Mouse (Mus musculus) embryonic facial prominence, embryonic 10.5 days (tissue): Measurements from ENCODE around the gene Galnt6. TPM values are rescaled to one million over a fixed set of nuclear protein-coding genes. Genes with fewer than 3 reads are reported as not detected.

Experiments used
- DNase-seq: peaks from one replicate; pipeline ENCODE4 v3.0.0-alpha.2; 2017; ENCODE audit warnings: low spot score
- H3K27ac ChIP-seq: fragments of 300-500 bp; sonication (generic); replicated peaks from 2 replicates; pipeline ENCODE4 v1.5.1; 2016; ENCODE audit warnings: mild to moderate bottlenecking
- H3K27me3 ChIP-seq: fragments of 300-500 bp; sonication (generic); replicated peaks from 2 replicates; pipeline ENCODE4 v1.6.1; 2016; ENCODE audit warnings: low read depth, mild to moderate bottlenecking; ENCODE audit not compliant: poor library complexity, severe bottlenecking
- H3K36me3 ChIP-seq: fragments of 300-500 bp; sonication (generic); replicated peaks from 2 replicates; pipeline ENCODE4 v1.6.1; 2016; ENCODE audit warnings: mild to moderate bottlenecking, moderate library complexity
- H3K4me1 ChIP-seq: fragments of 300-500 bp; sonication (generic); 2 replicates; pipeline ENCODE4 v1.6.1; 2016
- H3K4me3 ChIP-seq: fragments of 300-500 bp; sonication (generic); 2 replicates; pipeline ENCODE4 v1.5.1; 2016; ENCODE audit warnings: mild to moderate bottlenecking, moderate library complexity
- H3K9me3 ChIP-seq: fragments of 300-500 bp; sonication (generic); 2 replicates; pipeline ENCODE4 v1.6.1; 2016; ENCODE audit warnings: mild to moderate bottlenecking
- WGBS: fragments of 180-500 bp; shearing (Covaris S2); methylation state at CpG from one replicate; pipeline ENCODE4 v1.1.7; 2016; 5-methylcytosine and 5-hydroxymethylcytosine counted together
- polyA plus RNA-seq: library from polyadenylated mRNA; unstranded; fragments of >200 nt; fragmentation: Nextera tagmentation; extraction: Ambion mirVana; gene quantifications from 2 replicates; pipeline ENCODE4 v1.2.1, GENCODE M21; 2016

Gene Galnt6
- polyA plus RNA-seq, 1 experiment from 2014 or later, result 0.16 TPM

GRCm38 (mm10) chr15:100673585-100674391 is 55.4 kb downstream of the Galnt6 start:
- Histone ChIP-seq H3K9me3 (no peaks in the 10 kb centered on the region), H3K27ac (0 out of 2 replicates have a peak overlapping the region, but pooled peaks have one; percentile 19), H3K4me3 (no peak overlapping the region), H3K4me1 (peaks cover 7% of the 10 kb centered on the region; the same call in 1 of the 2 replicates), H3K27me3 (no peaks in the 10 kb centered on the region), H3K36me3 (no peaks in the 10 kb centered on the region)
- 40% methylated on average over 12 of the region's 12 CpGs for WGBS
- no peak for DNase-seq

GRCm38 (mm10) chr15:100670833-100671232 is 58.3 kb downstream of the Galnt6 start:
- no peak overlapping the region for H3K27ac ChIP-seq
- no peaks in the 10 kb centered on the region for H3K36me3 ChIP-seq
- peaks cover 12% of the 10 kb centered on the region; the same call in 1 of the 2 replicates for H3K27me3 ChIP-seq
- H3K4me1 ChIP-seq, result peaks cover 18% of the 10 kb centered on the region
- H3K9me3 ChIP-seq, result no peaks in the 10 kb centered on the region
- no peak for DNase-seq
- no peak overlapping the region for H3K4me3 ChIP-seq
- 70% methylated on average over 5 of the region's 5 CpGs for WGBS

- peaks cover 12% of the 10 kb centered on the region; the same call in 1 of the 2 replicates for H3K27me3 ChIP-seq
- no peaks in the 10 kb centered on the region for H3K36me3 ChIP-seq
- 80% methylated on average over 8 of the region's 8 CpGs for WGBS
- no peaks in the 10 kb centered on the region for H3K9me3 ChIP-seq
- no peak for DNase-seq
- H3K4me3 ChIP-seq, result no peak overlapping the region
- H3K4me1 ChIP-seq, result peaks cover 19% of the 10 kb centered on the region
- H3K27ac ChIP-seq, result no peak overlapping the region
These were observed 59.2 kb downstream of the Galnt6 start for GRCm38 (mm10) chr15:100670004-100670403.

- Histone ChIP-seq H3K4me3 (no peak within 1 kb of the TSS), H3K27me3 (peaks cover 12% of the 10 kb centered on the region; the same call in 1 of the 2 replicates), H3K27ac (no peak within 1 kb of the TSS), H3K4me1 (peaks cover 22% of the 10 kb centered on the region), H3K9me3 (no peaks in the 10 kb centered on the region), H3K36me3 (no peaks in the 10 kb centered on the region)
- 88% methylated on average over 20 of the region's 20 CpGs for WGBS
- DNase-seq, result no peak
These were observed 59.8 kb downstream of the Galnt6 start, which contains the start of gene Bin2 for GRCm38 (mm10) chr15:100669337-100669736. Gene Bin2, minus strand, starts transcription at chr15:100669553.

- 88% methylated on average over 5 of the region's 5 CpGs for WGBS
- Histone ChIP-seq H3K27ac (no peak overlapping the region), H3K4me1 (peaks cover 15% of the 10 kb centered on the region), H3K36me3 (no peaks in the 10 kb centered on the region), H3K4me3 (no peak overlapping the region), H3K27me3 (peaks cover 12% of the 10 kb centered on the region; the same call in 1 of the 2 replicates), H3K9me3 (no peaks in the 10 kb centered on the region)
- no peak for DNase-seq
These were observed 61.2 kb downstream of the Galnt6 start for GRCm38 (mm10) chr15:100667871-100668545.

GRCm38 (mm10) chr15:100667420-100667819 is 61.8 kb downstream of the Galnt6 start:
- Histone ChIP-seq H3K9me3 (no peaks in the 10 kb centered on the region), H3K36me3 (no peaks in the 10 kb centered on the region), H3K27me3 (peaks cover 12% of the 10 kb centered on the region; the same call in 1 of the 2 replicates), H3K27ac (no peak overlapping the region), H3K4me3 (no peak overlapping the region), H3K4me1 (peaks cover 15% of the 10 kb centered on the region)
- DNase-seq, result no peak
- 64% methylated on average over 6 of the region's 6 CpGs for WGBS

- 36% methylated on average over 12 of the region's 12 CpGs for WGBS
- peaks cover 15% of the 10 kb centered on the region for H3K4me1 ChIP-seq
- no peak for DNase-seq
- no peaks in the 10 kb centered on the region for H3K36me3 ChIP-seq
- H3K9me3 ChIP-seq, result no peaks in the 10 kb centered on the region
- peaks cover 12% of the 10 kb centered on the region; the same call in 1 of the 2 replicates for H3K27me3 ChIP-seq
- no peak overlapping the region for H3K27ac ChIP-seq
- no peak overlapping the region; the same call in 1 of the 2 replicates for H3K4me3 ChIP-seq
These were observed 62.3 kb downstream of the Galnt6 start for GRCm38 (mm10) chr15:100666851-100667250.

GRCm38 (mm10) chr15:100666219-100666696 is 62.9 kb downstream of the Galnt6 start:
- Histone ChIP-seq H3K27ac (no peak overlapping the region), H3K36me3 (no peaks in the 10 kb centered on the region), H3K4me3 (no peak overlapping the region), H3K9me3 (no peaks in the 10 kb centered on the region), H3K27me3 (peaks cover 12% of the 10 kb centered on the region; the same call in 1 of the 2 replicates), H3K4me1 (peaks cover 15% of the 10 kb centered on the region)
- WGBS, result 11% methylated on average over 7 of the region's 7 CpGs
- peak; percentile 35 for DNase-seq

GRCm38 (mm10) chr15:100665411-100666218 is 63.6 kb downstream of the Galnt6 start:
- Histone ChIP-seq H3K9me3 (no peaks in the 10 kb centered on the region), H3K36me3 (no peaks in the 10 kb centered on the region), H3K27ac (no peak overlapping the region), H3K4me3 (no peak overlapping the region), H3K27me3 (peaks cover 12% of the 10 kb centered on the region; the same call in 1 of the 2 replicates), H3K4me1 (peaks cover 15% of the 10 kb centered on the region)
- DNase-seq, result no peak
- 41% methylated on average over 9 of the region's 9 CpGs for WGBS

- WGBS, result 81% methylated on average over 9 of the region's 9 CpGs
- no peak overlapping the region for H3K27ac ChIP-seq
These were observed 64.3 kb downstream of the Galnt6 start for GRCm38 (mm10) chr15:100664813-100665274.

GRCm38 (mm10) chr15:100660805-100661204 is 68.4 kb downstream of the Galnt6 start:
- H3K4me1 ChIP-seq, result peaks cover 6% of the 10 kb centered on the region; the same call in 1 of the 2 replicates
- H3K27me3 ChIP-seq, result no peaks in the 10 kb centered on the region
- no peak overlapping the region for H3K4me3 ChIP-seq
- no peak overlapping the region for H3K27ac ChIP-seq
- no peaks in the 10 kb centered on the region for H3K9me3 ChIP-seq
- no peaks in the 10 kb centered on the region for H3K36me3 ChIP-seq
- DNase-seq, result no peak
- 91% methylated on average over 5 of the region's 5 CpGs for WGBS

More at GRCm38 (mm10) chr15:100664813-100665274, 64.3 kb downstream of the Galnt6 start:
- no peaks in the 10 kb centered on the region for H3K36me3 ChIP-seq
- peaks cover 12% of the 10 kb centered on the region; the same call in 1 of the 2 replicates for H3K27me3 ChIP-seq
- no peak for DNase-seq
- no peak overlapping the region for H3K4me3 ChIP-seq
- peaks cover 15% of the 10 kb centered on the region for H3K4me1 ChIP-seq
- no peaks in the 10 kb centered on the region for H3K9me3 ChIP-seq

GRCm38 (mm10) chr15:100660306-100660705 is 68.9 kb downstream of the Galnt6 start:
- no peak for DNase-seq
- Histone ChIP-seq H3K9me3 (no peaks in the 10 kb centered on the region), H3K27ac (no peak overlapping the region), H3K4me3 (no peak overlapping the region), H3K36me3 (no peaks in the 10 kb centered on the region), H3K4me1 (0 out of 2 replicates have a peak, but pooled peaks cover 6% of the 10 kb centered on the region), H3K27me3 (no peaks in the 10 kb centered on the region)
- WGBS, result 86% methylated on average over 9 of the region's 9 CpGs
